Mouse (Mus musculus): ENCODE data around the gene Hpse2. TPM values are rescaled to one million over a fixed set of nuclear protein-coding genes. Genes with fewer than 3 reads are reported as not detected.
A peak's percentile ranks its signal among the peaks of the same experiment; 100 is the strongest.

Hpse2 gene
- total RNA-seq, 2 experiments from 2014 or later = not detected

GRCm38 (mm10) chr19:42746702-42747101 is 641.5 kb downstream of the Hpse2 start:
- ATAC-seq (replicated peaks; ENCODE audit: low FRiP score, low TSS enrichment, poor library complexity, severe bottlenecking) = no peak

- ATAC-seq (replicated peaks; ENCODE audit: low FRiP score, low TSS enrichment, poor library complexity, severe bottlenecking) = 0 out of 2 replicates have a peak, but pooled peaks have one; percentile 7
Observed at GRCm38 (mm10) chr19:42745869-42746224, 642.3 kb downstream of the Hpse2 start.

- ATAC-seq (replicated peaks; ENCODE audit: low FRiP score, low TSS enrichment, poor library complexity, severe bottlenecking) = peak; percentile 29
Observed at GRCm38 (mm10) chr19:42745084-42745868, 642.9 kb downstream of the Hpse2 start.

- peak; percentile 85 for ATAC-seq (replicated peaks; ENCODE audit: low FRiP score, low TSS enrichment, poor library complexity, severe bottlenecking)
Observed at GRCm38 (mm10) chr19:42744162-42744586, 644.0 kb downstream of the Hpse2 start.

- no peak for ATAC-seq (replicated peaks; ENCODE audit: low FRiP score, low TSS enrichment, poor library complexity, severe bottlenecking)
Observed at GRCm38 (mm10) chr19:42743261-42743660, 644.9 kb downstream of the Hpse2 start.

GRCm38 (mm10) chr19:42741884-42742283 is 646.3 kb downstream of the Hpse2 start:
- ATAC-seq (replicated peaks; ENCODE audit: low FRiP score, low TSS enrichment, poor library complexity, severe bottlenecking) = no peak

GRCm38 (mm10) chr19:42740163-42740899 is 647.8 kb downstream of the Hpse2 start:
- ATAC-seq (replicated peaks; ENCODE audit: low FRiP score, low TSS enrichment, poor library complexity, severe bottlenecking) = no peak

GRCm38 (mm10) chr19:42739734-42740133 is 648.4 kb downstream of the Hpse2 start:
- ATAC-seq (replicated peaks; ENCODE audit: low FRiP score, low TSS enrichment, poor library complexity, severe bottlenecking) = no peak

GRCm38 (mm10) chr19:42737753-42738152 is 650.4 kb downstream of the Hpse2 start:
- no peak for ATAC-seq (replicated peaks; ENCODE audit: low FRiP score, low TSS enrichment, poor library complexity, severe bottlenecking)

Other genes with a start within 250 kb of the Hpse2 start
- gene Cnnm1, start 52.1 kb upstream of the Hpse2 start, total RNA-seq (2014; fragmentation: Nextera tagmentation) = 0.27 and 2.5 TPM in 2 replicates
- gene Cnnm1, start 52.1 kb upstream of the Hpse2 start, total RNA-seq (2017) = 0.33 TPM in 1 of 2 replicates, not detected in the other
- gene Got1, start 136.2 kb upstream of the Hpse2 start, total RNA-seq (2014; fragmentation: Nextera tagmentation) = 24.4 and 26.2 TPM in 2 replicates
- 15.8 and 18.5 TPM in 2 replicates for gene Got1, start 136.2 kb upstream of the Hpse2 start, total RNA-seq (2017)
- not detected in 2 replicates for gene Nkx2-3, start 224.0 kb upstream of the Hpse2 start, total RNA-seq (2014; fragmentation: Nextera tagmentation)
- not detected in 2 replicates for gene Nkx2-3, start 224.0 kb upstream of the Hpse2 start, total RNA-seq (2017)

Measured in megakaryocyte-erythroid progenitor cell, adult 5-6 weeks (primary cell).